Mouse (Mus musculus): ENCODE results near the gene Ppp3cb. TPM values are rescaled to one million over a fixed set of nuclear protein-coding genes. Genes with fewer than 3 reads are reported as not detected.

Gene Ppp3cb
- polyA plus RNA-seq, 1 experiment from 2014 or later = 81.1 TPM

DNA sequence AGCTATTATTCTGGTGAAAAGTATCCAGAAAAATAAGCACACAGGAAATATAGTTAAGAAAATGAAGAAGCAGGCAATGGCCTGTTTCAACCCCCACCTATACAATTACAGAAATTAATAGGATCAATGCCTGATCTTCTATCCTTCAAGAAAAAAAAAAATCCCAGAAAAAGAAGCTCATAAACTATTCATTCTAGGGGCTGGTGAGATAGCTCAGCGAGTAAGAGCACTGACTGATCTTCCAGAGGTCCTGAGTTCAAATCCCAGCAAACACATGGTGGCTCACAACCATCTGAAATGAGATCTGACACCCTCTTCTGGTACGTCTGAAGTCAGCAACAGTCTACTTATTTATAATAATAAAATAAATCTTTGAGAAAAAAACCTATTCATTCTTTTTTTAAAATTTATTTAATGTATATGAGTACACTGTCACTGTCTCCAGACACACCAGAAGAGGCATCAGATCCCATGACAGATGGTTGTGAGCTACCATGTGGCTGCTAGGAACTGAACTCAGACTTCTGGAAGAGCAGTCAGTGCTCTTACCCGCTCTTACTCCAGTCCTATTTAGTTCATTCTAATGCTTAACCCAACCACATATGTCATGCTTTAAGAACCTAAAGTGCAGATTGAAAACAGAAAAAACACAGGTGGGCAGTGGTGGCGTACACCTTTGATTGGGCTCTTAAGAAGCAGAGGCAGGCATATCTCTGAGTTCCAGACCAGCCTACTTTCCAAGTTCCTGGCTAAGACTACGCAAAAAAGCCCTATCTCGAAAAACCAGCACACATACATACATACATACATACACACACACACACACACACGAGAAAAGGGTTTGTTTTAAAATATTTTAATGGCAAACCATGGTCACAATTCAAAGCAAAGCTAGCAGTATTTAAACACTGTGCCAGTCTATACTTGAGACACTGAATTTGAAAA, 1.6 kb downstream of the Ppp3cb start:
- Histone ChIP-seq H3K27ac (no peak overlapping the region), H3K4me1 (replicated peaks) (peaks cover 19% of the 10 kb centered on the region), H3K36me3 (peaks cover 16% of the 10 kb centered on the region), H3K9me3 (no peaks in the 10 kb centered on the region), H3K4me3 (peak overlapping the region; percentile 92), H3K27me3 (no peaks in the 10 kb centered on the region), H3K4me2 (peak overlapping the region; percentile 63), H3K9ac (no peak overlapping the region)
- WGBS = 72% methylated on average over 7 of the region's 7 CpGs
- ATAC-seq (ENCODE audit: low FRiP score) = no peak

DNA sequence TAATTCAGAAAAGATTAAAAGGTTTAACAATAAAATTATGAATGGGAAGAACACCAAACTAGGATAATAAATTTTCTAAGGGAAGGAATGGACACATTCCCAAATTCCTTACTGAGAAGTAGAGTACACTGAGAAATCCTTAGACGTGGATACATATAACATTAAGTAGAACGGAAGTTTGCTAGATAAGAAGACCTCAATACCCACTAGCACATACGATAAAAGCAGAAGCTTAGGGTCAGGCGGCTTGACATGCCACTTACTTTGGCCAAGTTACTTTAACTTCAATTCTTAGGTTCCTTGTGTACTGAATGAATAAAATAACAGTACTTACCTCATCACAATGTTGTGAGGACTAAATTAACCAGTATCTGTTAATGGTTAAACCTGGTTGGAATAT, 16.7 kb downstream of the Ppp3cb start:
- Histone ChIP-seq H3K36me3 (no peaks in the 10 kb centered on the region; the same call in 1 of the 2 replicates), H3K27ac (no peak overlapping the region), H3K4me2 (no peak overlapping the region), H3K9ac (no peak overlapping the region), H3K9me3 (no peaks in the 10 kb centered on the region), H3K27me3 (no peaks in the 10 kb centered on the region), H3K4me1 (replicated peaks) (no peaks in the 10 kb centered on the region), H3K4me3 (no peak overlapping the region)
- no peak for ATAC-seq (ENCODE audit: low FRiP score)
- 95% methylated on average over 4 of the region's 4 CpGs for WGBS

DNA sequence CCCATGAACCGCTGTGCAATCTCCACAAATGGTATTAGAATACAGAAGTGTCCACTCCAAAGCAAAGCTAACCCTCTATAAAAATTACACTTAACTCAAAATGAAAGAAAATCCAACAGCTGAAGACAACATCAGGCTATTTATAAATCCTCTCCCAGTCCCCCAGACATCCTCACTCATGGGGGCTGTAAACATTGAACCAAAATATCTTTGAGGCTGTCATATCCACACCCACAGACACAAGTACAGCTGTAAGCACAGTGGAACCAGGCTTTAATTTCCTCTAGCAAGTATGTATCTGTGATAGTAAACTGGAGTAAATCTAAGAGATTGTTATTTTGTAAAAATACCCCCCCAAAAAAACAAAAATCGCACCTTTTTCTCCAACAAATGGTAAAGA, 26.2 kb downstream of the Ppp3cb start:
- no peak for ATAC-seq (ENCODE audit: low FRiP score)
- 95% methylated on average over 2 of the region's 2 CpGs for WGBS
- peaks cover 29% of the 10 kb centered on the region for H3K36me3 ChIP-seq
- no peaks in the 10 kb centered on the region for H3K4me1 ChIP-seq (replicated peaks)
- H3K9me3 ChIP-seq = no peaks in the 10 kb centered on the region
- no peak overlapping the region for H3K4me2 ChIP-seq
- no peaks in the 10 kb centered on the region for H3K27me3 ChIP-seq
- no peak overlapping the region for H3K27ac ChIP-seq
- H3K9ac ChIP-seq = no peak overlapping the region
- H3K4me3 ChIP-seq = no peak overlapping the region

DNA sequence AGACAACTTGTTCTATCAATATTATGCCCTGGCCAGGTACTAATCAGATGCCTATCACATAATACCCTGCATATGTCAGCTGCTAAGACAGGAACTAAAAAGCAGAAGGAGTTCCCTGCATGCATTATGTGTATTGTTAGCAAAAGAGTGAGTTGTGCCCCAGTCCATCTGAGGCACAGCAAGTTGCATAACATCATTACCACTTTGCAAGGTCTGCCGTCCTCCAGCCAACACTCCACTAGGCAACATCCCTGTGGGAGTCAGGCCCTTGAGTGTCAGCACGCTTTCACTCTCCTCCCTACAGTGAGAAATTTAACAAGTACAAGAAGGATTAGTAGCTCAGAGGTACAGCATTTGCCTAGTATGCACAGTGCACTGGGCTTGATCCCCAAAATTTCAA, 37.9 kb downstream of the Ppp3cb start:
- no peak overlapping the region for H3K4me3 ChIP-seq

DNA sequence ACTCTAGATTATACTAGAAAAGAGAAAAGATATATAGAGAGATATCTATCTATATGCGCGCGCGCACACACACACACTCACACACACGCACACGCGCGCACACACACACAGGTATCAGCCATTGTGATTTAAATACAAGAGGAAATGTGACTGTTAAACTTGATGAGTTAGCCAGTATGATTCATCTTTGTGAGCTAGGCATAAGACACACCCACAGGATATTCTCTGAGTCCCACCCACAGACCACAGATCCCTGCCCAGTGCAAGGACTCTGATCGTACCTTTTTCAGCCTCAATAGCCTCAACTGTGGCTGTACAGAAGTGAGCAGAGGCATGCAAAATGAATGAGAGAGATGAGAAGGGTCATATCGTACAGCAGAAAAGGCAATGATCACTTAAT, 43.4 kb downstream of the Ppp3cb start:
- Histone ChIP-seq H3K27ac (no peak overlapping the region), H3K4me1 (replicated peaks) (no peaks in the 10 kb centered on the region), H3K4me3 (no peak overlapping the region), H3K4me2 (no peak overlapping the region), H3K9ac (no peak overlapping the region), H3K9me3 (no peaks in the 10 kb centered on the region), H3K27me3 (no peaks in the 10 kb centered on the region), H3K36me3 (peaks cover 20% of the 10 kb centered on the region)
- WGBS = 98% methylated on average over 10 of the region's 10 CpGs
- no peak for ATAC-seq (ENCODE audit: low FRiP score)

More for the DNA sequence above, 37.9 kb downstream of the Ppp3cb start:
- no peaks in the 10 kb centered on the region for H3K27me3 ChIP-seq
- WGBS = 79% methylated on average over 2 of the region's 2 CpGs
- no peak overlapping the region for H3K9ac ChIP-seq
- no peaks in the 10 kb centered on the region for H3K4me1 ChIP-seq (replicated peaks)
- no peak overlapping the region for H3K27ac ChIP-seq
- H3K36me3 ChIP-seq = peaks cover 7% of the 10 kb centered on the region
- no peak for ATAC-seq (ENCODE audit: low FRiP score)
- H3K9me3 ChIP-seq = no peaks in the 10 kb centered on the region
- no peak overlapping the region for H3K4me2 ChIP-seq

DNA sequence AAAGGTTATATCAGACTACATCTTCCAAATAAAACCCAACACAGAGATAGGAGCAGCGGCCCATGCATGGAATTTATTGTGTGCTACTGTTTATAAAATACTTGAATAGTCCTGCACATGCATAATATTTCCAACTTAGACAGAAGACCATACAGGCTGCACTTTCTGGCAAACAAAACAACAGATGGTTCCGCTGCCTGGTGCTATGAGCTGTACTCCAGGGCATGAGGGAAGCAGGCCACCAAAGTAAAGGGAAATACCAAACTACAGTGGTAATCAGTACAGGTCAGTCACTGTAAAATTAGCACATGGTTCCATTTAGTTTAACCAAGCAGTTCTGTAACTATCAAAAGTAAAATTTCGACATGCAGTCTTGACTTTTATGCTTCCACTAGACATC, 46.4 kb downstream of the Ppp3cb start:
- Histone ChIP-seq H3K4me1 (replicated peaks) (no peaks in the 10 kb centered on the region), H3K9ac (no peak overlapping the region), H3K27me3 (no peaks in the 10 kb centered on the region), H3K9me3 (no peaks in the 10 kb centered on the region), H3K4me3 (no peak overlapping the region), H3K27ac (no peak overlapping the region), H3K4me2 (no peak overlapping the region), H3K36me3 (peaks cover 39% of the 10 kb centered on the region)
- WGBS = 93% methylated on average over 3 of the region's 3 CpGs
- no peak for ATAC-seq (ENCODE audit: low FRiP score)

DNA sequence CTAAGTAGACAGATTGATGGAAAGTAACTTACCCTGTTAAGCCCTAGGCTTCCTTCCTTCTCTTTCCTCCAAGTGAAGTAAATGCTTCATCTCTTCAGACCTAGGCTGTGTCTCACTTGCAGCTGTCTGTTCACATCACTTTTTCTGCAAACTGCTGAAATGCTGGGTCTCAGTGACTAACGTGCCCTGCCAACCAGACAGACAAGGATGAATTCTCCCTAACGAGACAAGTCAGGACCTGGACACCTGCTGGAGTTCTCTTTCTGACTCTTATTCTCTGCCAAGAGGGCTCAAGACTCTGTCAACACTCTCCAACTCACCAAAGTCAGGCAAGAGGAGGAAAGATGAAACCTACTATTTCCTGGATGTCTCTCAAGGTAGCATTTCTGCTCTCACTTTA, 49.8 kb downstream of the Ppp3cb start, which contains the start of gene Mss51:
TSS of gene Mss51 (minus strand) at position 299 of the 400 bp plus-strand sequence.
- H3K27me3 ChIP-seq = no peaks in the 10 kb centered on the region
- peaks cover 36% of the 10 kb centered on the region for H3K36me3 ChIP-seq
- no peak within 1 kb of the TSS for H3K4me2 ChIP-seq
- no peak within 1 kb of the TSS for H3K9ac ChIP-seq
- no peaks in the 10 kb centered on the region for H3K4me1 ChIP-seq (replicated peaks)
- WGBS = 83% methylated on average over 2 of the region's 2 CpGs
- H3K9me3 ChIP-seq = no peaks in the 10 kb centered on the region
- no peak within 1 kb of the TSS for H3K4me3 ChIP-seq
- no peak within 1 kb of the TSS for H3K27ac ChIP-seq
- no peak for ATAC-seq (ENCODE audit: low FRiP score)

DNA sequence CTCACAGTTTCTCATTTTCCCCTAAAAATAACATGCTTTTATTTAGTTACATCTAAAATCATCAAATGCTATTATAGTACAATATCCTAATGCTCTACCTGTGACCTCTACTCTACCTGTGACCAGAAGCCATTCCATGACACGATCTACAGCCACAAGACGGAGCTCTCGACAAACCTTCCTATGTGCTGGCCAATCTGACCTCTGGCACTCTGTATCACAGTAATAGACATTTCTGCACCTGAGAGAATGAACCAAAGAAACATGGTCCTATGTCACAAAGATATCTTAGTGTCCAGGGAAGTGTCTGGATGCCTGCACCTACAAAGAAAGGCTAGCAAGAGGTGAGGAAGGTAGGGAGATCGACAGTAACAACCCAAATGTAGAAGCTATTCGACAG, 60.3 kb downstream of the Ppp3cb start:
- H3K27ac ChIP-seq = no peak overlapping the region
- no peak for ATAC-seq (ENCODE audit: low FRiP score)
- WGBS = 97% methylated on average over 5 of the region's 5 CpGs

DNA sequence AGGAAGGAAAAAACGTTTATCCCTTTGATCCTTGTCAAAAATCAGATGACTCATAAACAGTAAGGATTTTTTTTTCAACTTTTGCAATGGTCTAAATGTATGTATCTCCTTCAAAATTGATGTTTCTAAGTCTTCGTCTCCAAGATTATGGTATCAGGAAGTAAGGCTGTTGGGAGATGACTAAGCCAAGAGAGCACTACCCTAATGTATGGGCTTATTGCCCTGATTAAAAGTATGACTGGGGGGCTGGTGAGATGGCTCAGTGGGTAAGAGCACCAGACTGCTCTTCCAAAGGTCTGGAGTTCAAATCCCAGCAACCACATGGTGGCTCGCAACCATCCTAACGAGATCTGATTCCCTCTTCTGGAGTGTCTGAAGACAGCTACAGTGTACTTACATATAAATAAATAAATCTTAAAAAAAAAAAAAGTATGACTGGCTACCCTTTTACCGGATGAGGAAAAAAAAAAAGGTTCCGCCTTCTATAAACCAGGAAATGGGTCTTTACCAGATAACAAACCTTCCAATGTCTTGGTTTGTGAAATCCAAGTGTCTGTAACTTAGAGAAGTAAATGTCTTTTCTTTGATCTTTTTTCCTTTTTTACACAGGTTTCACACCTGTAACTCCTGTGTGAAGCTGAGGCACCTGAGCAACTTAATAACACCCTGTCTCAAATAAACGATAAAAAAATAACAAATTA, 64.2 kb downstream of the Ppp3cb start:
- ATAC-seq (ENCODE audit: low FRiP score) = no peak
- H3K4me1 ChIP-seq (replicated peaks) = peaks cover 8% of the 10 kb centered on the region; the same call in 1 of the 2 replicates
- no peaks in the 10 kb centered on the region for H3K9me3 ChIP-seq
- H3K4me3 ChIP-seq = no peak overlapping the region
- 92% methylated on average over 7 of the region's 7 CpGs for WGBS
- peaks cover 22% of the 10 kb centered on the region for H3K36me3 ChIP-seq
- H3K27me3 ChIP-seq = peaks cover 9% of the 10 kb centered on the region; the same call in 1 of the 2 replicates
- H3K27ac ChIP-seq = no peak overlapping the region
- no peak overlapping the region for H3K4me2 ChIP-seq
- no peak overlapping the region for H3K9ac ChIP-seq

More for the DNA sequence above, 60.3 kb downstream of the Ppp3cb start:
- no peak overlapping the region for H3K9ac ChIP-seq
- H3K36me3 ChIP-seq = peaks cover 27% of the 10 kb centered on the region
- no peak overlapping the region for H3K4me3 ChIP-seq
- no peaks in the 10 kb centered on the region for H3K4me1 ChIP-seq (replicated peaks)
- H3K27me3 ChIP-seq = no peaks in the 10 kb centered on the region
- no peak overlapping the region for H3K4me2 ChIP-seq
- no peaks in the 10 kb centered on the region for H3K9me3 ChIP-seq

DNA sequence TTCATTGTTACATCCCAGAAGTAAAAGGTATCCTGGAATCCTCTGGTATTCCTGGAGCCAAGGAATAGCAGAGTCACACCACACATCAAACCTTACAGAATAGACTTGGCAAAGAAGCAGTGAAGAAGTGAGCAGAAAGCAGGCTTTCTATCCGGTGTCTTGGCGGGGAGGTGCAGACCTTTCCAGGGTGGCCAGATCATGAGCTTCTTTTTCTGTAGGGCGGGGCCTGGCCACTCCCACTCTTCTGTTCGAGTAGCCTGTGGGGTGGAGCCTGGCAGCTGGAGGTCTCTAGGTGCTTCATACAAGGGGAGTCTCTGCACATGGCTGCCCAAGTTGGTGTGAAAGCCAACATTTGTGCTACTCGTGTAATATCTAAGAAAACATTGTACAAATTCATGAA, 65.2 kb downstream of the Ppp3cb start:
- peaks cover 17% of the 10 kb centered on the region for H3K36me3 ChIP-seq
- no peaks in the 10 kb centered on the region for H3K9me3 ChIP-seq
- 24% methylated on average over 5 of the region's 5 CpGs for WGBS
- no peak overlapping the region for H3K27ac ChIP-seq
- H3K4me1 ChIP-seq (replicated peaks) = peaks cover 8% of the 10 kb centered on the region; the same call in 1 of the 2 replicates
- H3K4me2 ChIP-seq = no peak overlapping the region
- ATAC-seq (ENCODE audit: low FRiP score) = no peak
- no peak overlapping the region for H3K9ac ChIP-seq
- no peak overlapping the region for H3K4me3 ChIP-seq
- H3K27me3 ChIP-seq = peaks cover 9% of the 10 kb centered on the region; the same call in 1 of the 2 replicates

DNA sequence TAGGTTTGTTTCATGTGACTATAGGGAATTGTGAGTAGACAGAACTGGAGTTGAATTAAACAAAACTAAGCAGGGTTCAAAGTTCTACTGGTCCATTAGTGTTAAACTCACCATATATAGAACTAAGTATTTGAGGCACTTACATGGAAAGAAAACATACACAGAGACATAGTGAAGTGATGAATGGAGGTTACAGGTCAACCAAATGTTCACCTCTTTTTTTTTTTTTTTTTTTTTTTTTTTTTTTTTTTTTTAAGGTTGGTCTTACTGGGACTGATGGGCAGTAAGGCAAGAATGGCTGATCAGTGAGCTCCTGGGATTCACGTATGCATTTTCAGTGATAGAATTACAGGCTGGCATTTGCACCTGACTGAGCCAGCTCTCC, 66.2 kb downstream of the Ppp3cb start:
- H3K4me3 ChIP-seq = peak overlapping the region; percentile 57
- peak overlapping the region; percentile 83 for H3K4me2 ChIP-seq
- no peaks in the 10 kb centered on the region for H3K9me3 ChIP-seq
- H3K9ac ChIP-seq = peak overlapping the region; percentile 68; the same call in 1 of the 2 replicates
- H3K27ac ChIP-seq = no peak overlapping the region
- peaks cover 9% of the 10 kb centered on the region; the same call in 1 of the 2 replicates for H3K27me3 ChIP-seq
- no peak for ATAC-seq (ENCODE audit: low FRiP score)
- peaks cover 17% of the 10 kb centered on the region for H3K36me3 ChIP-seq
- 64% methylated on average over 1 of the region's 1 CpGs for WGBS
- H3K4me1 ChIP-seq (replicated peaks) = peaks cover 8% of the 10 kb centered on the region; the same call in 1 of the 2 replicates

Data from hindbrain, embryonic 13.5 days (tissue).